Mouse (Mus musculus) MEL (cell line): Measurements from ENCODE around the gene Abcb6. TPM values are rescaled to one million over a fixed set of nuclear protein-coding genes. Genes with fewer than 3 reads are reported as not detected.

ENCODE experiments used
- DNase-seq: peaks from one replicate; pipeline ENCODE4 v3.0.0; 2011; ENCODE audit warnings: low read depth, low spot score
- H3K27ac ChIP-seq: 2 replicates; pipeline ENCODE4 v1.5.1; 2012; ENCODE audit warnings: low read depth, mild to moderate bottlenecking, control low read depth, low read length, moderate library complexity; ENCODE audit not compliant: control insufficient read depth
- H3K27me3 ChIP-seq, 2 experiments: fragments of 150-350 bp in 1 of 2; sonication (generic) in 1 of 2; 2 replicates each; pipeline ENCODE4 v1.6.1; 2012; ENCODE audit warnings: low read length in 2 of 2, mild to moderate bottlenecking in 2 of 2, improper control_type of control experiment in 1 of 2, moderate library complexity in 1 of 2; ENCODE audit not compliant: insufficient read depth in 2 of 2, control insufficient read depth in 1 of 2
- H3K36me3 ChIP-seq, 2 experiments: 2 replicates each; pipeline ENCODE4 v1.6.1; 2012 to 2014; ENCODE audit warnings: low read length in 2 of 2, improper control_type of control experiment in 1 of 2, inconsistent platforms in 1 of 2, mild to moderate bottlenecking in 1 of 2; ENCODE audit not compliant: insufficient read depth in 2 of 2, control insufficient read depth in 1 of 2
- H3K4me1 ChIP-seq, 2 experiments: fragments of 150-350 bp in 1 of 2; sonication (generic) in 1 of 2; 2 replicates each; pipeline ENCODE4 v1.6.1; 2012; ENCODE audit warnings: low read length in 2 of 2, improper control_type of control experiment in 1 of 2, mild to moderate bottlenecking in 1 of 2; ENCODE audit not compliant: insufficient read depth in 2 of 2, control insufficient read depth in 1 of 2
- H3K4me3 ChIP-seq, 2 experiments: fragments of 150-350 bp in 1 of 2; sonication (generic) in 1 of 2; 2 replicates each; pipeline ENCODE4 v1.5.1; 2012; ENCODE audit warnings: low read depth in 2 of 2, low read length in 2 of 2, mild to moderate bottlenecking in 2 of 2, moderate library complexity in 2 of 2, control low read depth in 1 of 2, improper control_type of control experiment in 1 of 2; ENCODE audit not compliant: control insufficient read depth in 1 of 2, insufficient read depth in 1 of 2
- H3K79me2 ChIP-seq: 2 replicates; pipeline ENCODE4 v1.6.1; 2012; ENCODE audit warnings: mild to moderate bottlenecking, low read length, moderate library complexity; ENCODE audit not compliant: control insufficient read depth, poor library complexity, insufficient read depth
- H3K9ac ChIP-seq: 2 replicates; pipeline ENCODE4 v1.6.1; 2012; ENCODE audit warnings: low read depth, mild to moderate bottlenecking, control low read depth, low read length, moderate library complexity; ENCODE audit not compliant: control insufficient read depth, poor library complexity, severe bottlenecking
- H3K9me3 ChIP-seq: fragments of 150-350 bp; sonication (generic); replicated peaks from 2 replicates; pipeline ENCODE4 v1.6.1; 2012; ENCODE audit warnings: mild to moderate bottlenecking, low read length, improper control_type of control experiment, moderate library complexity; ENCODE audit not compliant: insufficient read depth
- ETS1 ChIP-seq: IDR thresholded peaks from 2 replicates; pipeline ENCODE4 v1.6.1; 2012; ENCODE audit warnings: low read depth, mild to moderate bottlenecking, inconsistent platforms, low read length, improper control_type of control experiment, moderate library complexity
- GATA1 ChIP-seq: IDR thresholded peaks from 2 replicates; pipeline ENCODE4 v1.6.1; 2011; ENCODE audit warnings: low read depth, low read length, improper control_type of control experiment
- HCFC1 ChIP-seq: IDR thresholded peaks from 2 replicates; pipeline ENCODE4 v1.6.1; 2012; ENCODE audit warnings: low read depth, mild to moderate bottlenecking, inconsistent platforms, low read length, improper control_type of control experiment, moderate library complexity
- MAZ ChIP-seq: IDR thresholded peaks from 2 replicates; pipeline ENCODE4 v1.6.1; 2012; ENCODE audit warnings: low read depth, mild to moderate bottlenecking, inconsistent platforms, low read length, improper control_type of control experiment
- MEF2A ChIP-seq: IDR thresholded peaks from 2 replicates; pipeline ENCODE4 v1.6.1; 2014; ENCODE audit warnings: low read depth, mild to moderate bottlenecking, inconsistent platforms, low read length, improper control_type of control experiment; ENCODE audit not compliant: poor library complexity, insufficient replicate concordance, severe bottlenecking; ENCODE audit errors: extremely low read depth
- MXI1 ChIP-seq: IDR thresholded peaks from 2 replicates; pipeline ENCODE4 v1.6.1; 2011; ENCODE audit warnings: mild to moderate bottlenecking, low read depth, low read length, improper control_type of control experiment
- POLR2A ChIP-seq, 2 experiments: IDR thresholded peaks; 2 replicates each; pipeline ENCODE4 v1.6.1; 2011 to 2012; ENCODE audit warnings: low read length in 2 of 2, mild to moderate bottlenecking in 2 of 2, control low read depth in 1 of 2, improper control_type of control experiment in 1 of 2, low read depth in 1 of 2, moderate library complexity in 1 of 2; ENCODE audit not compliant: control insufficient read depth in 1 of 2, insufficient read depth in 1 of 2, poor library complexity in 1 of 2
- POLR2AphosphoS2 ChIP-seq: IDR thresholded peaks from 2 replicates; pipeline ENCODE4 v1.6.1; 2011; ENCODE audit warnings: low read length, improper control_type of control experiment
- POLR2AphosphoS5 ChIP-seq: IDR thresholded peaks from 2 replicates; pipeline ENCODE4 v1.6.1; 2012; ENCODE audit warnings: low read depth, borderline replicate concordance, mild to moderate bottlenecking, inconsistent platforms, low read length, moderate library complexity, mixed read lengths
- RAD21 ChIP-seq: IDR thresholded peaks from 2 replicates; pipeline ENCODE4 v1.6.1; 2011; ENCODE audit warnings: mild to moderate bottlenecking, low read depth, low read length, improper control_type of control experiment
- RCOR1 ChIP-seq: IDR thresholded peaks from 2 replicates; pipeline ENCODE4 v1.6.1; 2012; ENCODE audit warnings: low read depth, mild to moderate bottlenecking, inconsistent platforms, low read length, improper control_type of control experiment
- TAL1 ChIP-seq: IDR thresholded peaks from 2 replicates; pipeline ENCODE4 v1.6.1; 2012; ENCODE audit warnings: mild to moderate bottlenecking, inconsistent platforms, low read length, moderate library complexity, mixed read lengths
- TBP ChIP-seq: IDR thresholded peaks from 2 replicates; pipeline ENCODE4 v1.8.0; 2011; ENCODE audit warnings: low read depth, low read length, improper control_type of control experiment
- TCF12 ChIP-seq: IDR thresholded peaks from 2 replicates; pipeline ENCODE4 v1.6.1; 2014; ENCODE audit warnings: low read depth, mild to moderate bottlenecking, inconsistent platforms, low read length, improper control_type of control experiment, moderate library complexity
- USF1 ChIP-seq: IDR thresholded peaks from 2 replicates; pipeline ENCODE4 v1.6.1; 2014; ENCODE audit warnings: low read depth, mild to moderate bottlenecking, inconsistent platforms, low read length, improper control_type of control experiment, moderate library complexity
- USF2 ChIP-seq, 2 experiments: IDR thresholded peaks; 2 replicates each; pipeline ENCODE4 v1.6.1; 2011 to 2012; ENCODE audit warnings: improper control_type of control experiment in 2 of 2, low read length in 2 of 2, borderline replicate concordance in 1 of 2, inconsistent platforms in 1 of 2, low read depth in 1 of 2, mild to moderate bottlenecking in 1 of 2; ENCODE audit not compliant: insufficient read depth in 1 of 2
- ZC3H11A ChIP-seq: IDR thresholded peaks from 2 replicates; pipeline ENCODE4 v1.6.1; 2012; ENCODE audit warnings: low read depth, mild to moderate bottlenecking, inconsistent platforms, low read length, improper control_type of control experiment
- ZKSCAN1 ChIP-seq: IDR thresholded peaks from 2 replicates; pipeline ENCODE4 v1.6.1; 2012; ENCODE audit warnings: low read depth, mild to moderate bottlenecking, inconsistent platforms, low read length, improper control_type of control experiment, moderate library complexity
- polyA plus RNA-seq, 2 experiments: library from polyadenylated mRNA; stranded (reverse) in 1 of 2; unstranded in 1 of 2; fragments of >175 nt in 1 of 2; fragments of >200 nt in 1 of 2; gene quantifications; 2 replicates each; pipeline versions ENCODE4 v1.2.1 to v1.2.4; 2012; ENCODE audit warnings: low replicate concordance in 2 of 2, low read depth in 1 of 2; ENCODE audit not compliant: insufficient read length in 2 of 2, insufficient read depth in 1 of 2, missing spikeins in 1 of 2
- total RNA-seq: library from RNA; depleted of rRNA; stranded (reverse); fragments of 300-350 nt; gene quantifications from 2 replicates; pipeline ENCODE4 v1.2.3, GENCODE M21; 2012

Gene Abcb6
- total and polyA plus RNA-seq, 3 experiments = 73.5 to 84.4 TPM; not detected in 1

GRCm38 (mm10) chr1:75215785-75216184 lies 35.6 kb upstream of the Abcb6 start:
- Histone ChIP-seq H3K9me3 (no peaks in the 10 kb centered on the region), H3K4me3 (no peak overlapping the region), H3K27me3 (no peaks in the 10 kb centered on the region), H3K36me3 (peaks cover 15 to 53% of the 10 kb centered on the region in 2 experiments), H3K4me1 (peaks cover 6 to 55% of the 10 kb centered on the region in 2 experiments; a peak in 3 of 4 replicates), H3K27ac (no peak overlapping the region; the same call in 1 of the 2 replicates), H3K79me2 (peaks cover 69% of the 10 kb centered on the region), H3K9ac (no peak overlapping the region)
- no peak for DNase-seq
- TF ChIP-seq POLR2AphosphoS5 (0 out of 2 replicates have a peak, but pooled peaks have one; percentile 42), POLR2AphosphoS2 (peak; percentile 25; the same call in 1 of the 2 replicates), GATA1 (no peak), MEF2A (no peak), ETS1 (no peak), MAZ (no peak), MXI1 (no peak), ZKSCAN1 (no peak), RAD21 (no peak), TBP (no peak), USF1 (no peak), HCFC1 (no peak), TAL1 (no peak), TCF12 (no peak), RCOR1 (no peak)

DNA sequence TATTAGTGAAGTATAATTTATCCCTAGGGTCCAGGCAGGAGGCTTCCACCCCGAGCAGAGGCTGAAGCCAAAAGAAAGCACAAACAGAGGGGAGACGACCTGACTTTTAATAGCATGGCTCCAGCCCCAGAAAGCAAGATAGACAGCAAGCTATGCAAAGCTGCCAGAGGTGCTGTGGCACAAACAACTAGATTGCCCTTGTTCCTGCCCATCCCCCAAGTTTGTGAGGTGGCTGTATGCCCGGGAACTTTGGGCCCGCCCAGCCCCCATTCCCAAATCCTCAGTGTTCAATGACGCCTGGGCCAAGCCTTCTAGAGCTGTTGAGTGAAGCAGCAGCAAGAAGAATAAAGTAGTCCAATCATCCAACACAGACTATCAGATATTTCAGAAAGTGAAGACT lies 34.7 kb upstream of the Abcb6 start:
- Histone ChIP-seq H3K9ac (no peak overlapping the region), H3K79me2 (peaks cover 73% of the 10 kb centered on the region), H3K4me1 (peaks cover 6 to 55% of the 10 kb centered on the region in 2 experiments; a peak in 3 of 4 replicates), H3K4me3 (no peak overlapping the region), H3K27ac (peak overlapping the region; percentile 11), H3K27me3 (no peaks in the 10 kb centered on the region), H3K9me3 (no peaks in the 10 kb centered on the region), H3K36me3 (peaks cover 15 to 53% of the 10 kb centered on the region in 2 experiments)
- DNase-seq = peak; percentile 27
- TF ChIP-seq USF2 (IDR thresholded peaks at IDR 0.05; ENCODE audit: borderline replicate concordance in 1 of 2, insufficient read depth in 1 of 2, low read depth in 1 of 2, low read length in 2 of 2) (no peak), RAD21 (no peak), POLR2AphosphoS2 (0 out of 2 replicates have a peak, but pooled peaks have one; percentile 8), ZC3H11A (no peak), POLR2A (IDR thresholded peaks at IDR 0.05; ENCODE audit: control insufficient read depth in 1 of 2, insufficient read depth in 1 of 2, low read depth in 1 of 2, low read length in 2 of 2, poor library complexity in 1 of 2) (0 out of 4 replicates have a peak, but pooled peaks of 1 of the 2 experiments have one; percentile 13)
- TF ChIP-seq, all 39 proteins: peak for 2
